Mouse (Mus musculus) frontal cortex, postnatal 36 days (tissue): ENCODE measurements around the gene Emilin3.
"Not testable (repeated sequence)": the region's sequence is repeated elsewhere in the genome, so short reads cannot be mapped to it uniquely, and the experiment has no call there.

Experiments used
- DNase-seq, 2 experiments: peaks; one replicate each; pipeline ENCODE4 v3.0.0; 2022; ENCODE audit warnings: low spot score in 2 of 2

The Emilin3 gene

GRCm38 (mm10) chr2:160912231-160912671, at the start of gene Emilin3:
Emilin3 (minus strand) TSS chr2:160912328.
- DNase-seq: no peak

- no peak for DNase-seq
Measured at GRCm38 (mm10) chr2:160960956-160961646, 49.0 kb upstream of the Emilin3 start.

DNA sequence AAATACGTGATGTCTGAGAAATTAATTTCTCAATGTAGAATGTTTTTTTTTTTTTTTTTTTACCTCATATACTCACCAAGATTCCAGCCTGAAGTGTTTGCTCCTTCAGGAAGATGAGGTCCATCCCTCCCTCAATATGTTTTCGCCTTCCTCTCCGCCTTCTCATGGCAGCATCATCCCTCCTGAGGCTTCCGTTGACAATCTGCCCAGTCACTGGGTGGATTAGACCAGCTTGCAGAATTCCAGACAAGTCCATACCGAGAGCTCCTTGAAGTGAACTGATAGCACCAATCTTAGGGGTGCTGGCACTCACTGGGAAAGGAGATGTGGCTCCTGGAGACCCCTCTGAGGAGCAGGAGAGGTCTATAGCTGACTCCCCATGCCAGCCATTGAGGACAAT, 47.8 kb upstream of the Emilin3 start:
- no peak for DNase-seq

GRCm38 (mm10) chr2:160958737-160959136, 46.6 kb upstream of the Emilin3 start:
- peak in 1 of 2 experiments; percentile 42 for DNase-seq

GRCm38 (mm10) chr2:160957801-160958200, 45.7 kb upstream of the Emilin3 start:
- not testable (repeated sequence) for DNase-seq

- not testable (repeated sequence) for DNase-seq
Measured at GRCm38 (mm10) chr2:160957307-160957706, 45.2 kb upstream of the Emilin3 start.

DNA sequence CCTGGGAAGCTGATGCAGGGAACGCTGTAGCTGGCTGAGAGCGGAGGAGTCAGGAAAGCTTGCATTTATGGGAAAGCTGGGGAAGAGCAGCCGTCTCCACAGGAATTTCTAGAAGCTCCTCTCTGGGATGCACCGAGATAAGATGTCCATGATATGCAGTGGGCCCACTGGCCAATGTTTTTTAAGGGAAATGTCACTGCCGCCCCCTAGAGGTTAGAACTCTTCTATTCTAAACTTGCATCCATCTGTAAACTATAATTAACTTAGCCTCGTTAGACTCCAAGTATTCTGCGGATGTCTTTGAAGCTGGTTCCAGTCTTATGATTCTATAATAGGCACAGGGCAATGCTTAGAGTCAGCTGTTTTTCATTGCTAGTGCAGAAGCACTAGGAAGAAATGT, 43.2 kb upstream of the Emilin3 start:
- peak in 1 of 2 experiments; percentile 76 for DNase-seq

DNA sequence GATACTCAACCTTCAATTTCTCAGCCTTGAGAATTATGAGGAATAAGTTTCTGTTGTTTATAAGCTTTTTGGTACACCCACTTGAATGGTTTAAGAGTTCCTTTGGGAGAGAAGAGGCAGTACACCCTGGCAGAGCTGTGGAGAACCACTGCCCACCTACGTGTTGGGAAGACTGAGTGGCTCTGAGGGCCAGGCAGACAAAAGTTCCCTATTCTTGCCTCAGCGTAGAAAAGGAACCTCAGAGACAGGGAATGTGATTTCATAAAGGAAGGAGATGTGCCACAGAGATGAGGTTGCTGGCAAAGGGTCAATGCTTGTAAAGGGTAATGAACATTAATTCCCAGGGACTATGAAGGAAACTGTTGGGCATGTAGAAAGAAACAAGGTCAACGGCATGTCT, 42.4 kb upstream of the Emilin3 start:
- no peak for DNase-seq

DNA sequence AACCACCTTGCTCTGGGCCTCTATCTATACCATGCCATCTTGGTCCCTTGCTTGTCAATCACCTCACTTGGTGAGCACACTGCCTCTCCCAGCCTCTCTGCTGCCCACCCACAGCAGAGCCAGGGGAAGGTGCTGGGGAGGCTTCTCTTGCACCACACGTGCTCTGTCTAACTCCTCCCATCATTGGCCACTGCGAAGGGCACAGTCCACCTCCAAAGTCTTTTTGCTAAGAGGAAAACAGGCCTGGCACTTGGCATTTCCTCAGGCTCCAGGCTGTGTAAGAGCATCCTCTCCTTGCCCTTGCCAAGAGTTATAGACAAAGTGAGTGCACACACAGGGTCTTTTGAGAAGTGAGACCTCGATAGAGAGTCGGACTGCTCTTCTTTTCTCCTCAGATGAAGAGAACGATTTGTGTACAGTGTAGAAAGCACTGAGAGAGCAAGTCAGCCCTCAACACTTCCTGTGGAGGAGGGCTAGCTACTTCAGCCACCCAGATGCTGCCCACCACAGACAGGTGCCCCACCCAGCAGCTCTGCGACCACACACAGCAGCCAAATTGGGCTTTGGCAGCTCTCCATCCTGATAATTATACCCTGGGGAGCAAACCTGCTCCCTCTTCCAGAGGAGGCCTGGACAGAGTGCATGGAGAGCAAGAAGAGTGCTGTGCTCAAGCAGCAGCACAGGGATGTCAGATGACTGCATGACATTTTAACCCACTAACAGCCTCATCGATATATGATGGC, 41.2 kb upstream of the Emilin3 start:
- DNase-seq: no peak

GRCm38 (mm10) chr2:160951595-160951994, 39.5 kb upstream of the Emilin3 start:
- DNase-seq: peak in 1 of 2 experiments; percentile 46

GRCm38 (mm10) chr2:160942443-160942842, 30.3 kb upstream of the Emilin3 start:
- no peak for DNase-seq

- no peak for DNase-seq
Measured at GRCm38 (mm10) chr2:160940930-160941709, 29.0 kb upstream of the Emilin3 start.

- no peak for DNase-seq
Measured at GRCm38 (mm10) chr2:160934451-160934850, 22.3 kb upstream of the Emilin3 start.

- DNase-seq: no peak
Measured at GRCm38 (mm10) chr2:160933890-160934289, 21.8 kb upstream of the Emilin3 start.

DNA sequence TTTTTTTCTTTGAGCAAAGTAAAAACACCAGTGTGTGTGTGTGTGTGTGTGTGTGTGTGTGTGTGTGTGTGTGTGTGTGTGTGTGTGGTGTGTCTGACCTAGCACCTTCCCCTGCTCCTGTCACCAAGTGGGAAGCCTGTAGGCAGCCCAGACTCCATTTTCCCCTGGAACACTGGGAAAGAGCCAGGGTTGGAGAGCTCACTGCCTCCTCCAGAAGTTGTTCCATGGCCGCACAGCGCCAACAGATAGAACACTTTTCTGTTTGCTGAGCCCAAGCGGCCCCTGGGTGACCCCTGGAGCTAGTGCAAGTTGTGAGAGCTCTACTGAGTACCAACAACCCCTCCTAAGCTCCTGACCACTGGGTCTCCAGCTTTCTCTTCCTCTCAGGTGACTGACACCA, 20.9 kb upstream of the Emilin3 start:
- DNase-seq: no peak

DNA sequence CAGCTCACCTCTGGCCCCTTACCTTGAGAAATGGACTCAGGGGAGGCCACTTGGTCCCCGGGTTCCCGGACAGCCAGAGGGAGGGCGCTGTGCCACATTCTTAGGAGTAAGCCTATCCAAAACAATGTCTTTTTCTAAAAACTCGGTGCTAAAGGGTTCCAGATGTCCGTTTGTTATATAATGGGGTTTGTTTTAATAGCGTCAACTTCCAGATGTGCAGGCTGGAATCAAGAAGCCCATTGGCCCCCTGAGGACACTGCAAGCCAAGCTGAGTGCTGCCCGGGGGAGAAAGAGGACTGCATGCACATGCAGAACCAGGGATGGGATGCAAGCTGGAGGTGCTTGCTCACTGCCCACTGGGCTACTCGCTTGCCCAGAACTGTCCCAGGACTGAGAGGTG, 20.2 kb upstream of the Emilin3 start:
- no peak for DNase-seq

- no peak for DNase-seq
Measured at GRCm38 (mm10) chr2:160931378-160931777, 19.2 kb upstream of the Emilin3 start.

GRCm38 (mm10) chr2:160925203-160925602, 13.1 kb upstream of the Emilin3 start:
- no peak for DNase-seq

GRCm38 (mm10) chr2:160921285-160921684, 9.2 kb upstream of the Emilin3 start:
- DNase-seq: no peak

DNA sequence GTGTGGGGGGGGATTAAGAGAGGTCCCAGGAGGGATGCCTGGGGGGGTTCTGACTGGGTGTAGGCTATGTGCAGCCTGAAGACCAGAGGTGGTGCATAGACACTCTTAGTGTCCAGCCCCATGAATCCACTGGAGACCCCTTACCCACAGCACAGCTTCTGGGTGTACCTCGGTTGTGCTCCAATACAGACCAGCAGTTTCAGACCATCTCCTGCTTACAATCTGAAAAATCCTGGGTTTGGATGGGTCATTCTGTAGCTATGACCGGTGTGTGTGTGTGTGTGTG, 6.7 kb upstream of the Emilin3 start:
- no peak for DNase-seq

GRCm38 (mm10) chr2:160918154-160918929, 6.2 kb upstream of the Emilin3 start:
- no peak for DNase-seq

DNA sequence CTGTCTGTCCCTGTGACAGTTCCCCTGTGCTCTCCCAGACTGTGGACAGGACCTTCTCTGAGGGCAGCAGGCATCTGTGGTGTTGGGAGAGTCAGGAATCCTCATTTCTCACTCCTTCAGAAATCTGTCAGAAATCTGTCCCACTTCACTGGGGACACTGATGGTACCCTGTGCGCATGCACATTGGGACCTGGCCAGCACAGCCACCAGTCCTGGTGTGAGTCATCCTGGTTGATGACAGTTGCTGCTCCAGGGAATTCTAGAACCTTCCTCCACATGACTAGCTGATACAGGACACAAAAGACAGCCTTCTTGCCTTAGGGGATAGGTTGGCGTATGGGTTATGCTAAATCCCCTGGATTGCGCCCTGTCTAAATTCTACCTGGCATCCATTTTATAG, 5.2 kb upstream of the Emilin3 start:
- no peak for DNase-seq
